Mouse (Mus musculus): ENCODE results near the gene Teddm1a.
"Not testable (repeated sequence)": the region's sequence is repeated elsewhere in the genome, so short reads cannot be mapped to it uniquely, and the experiment has no call there.

Teddm1a gene

GRCm38 (mm10) chr1:153891442-153891841 lies at the start of gene Teddm1a:
Gene Teddm1a, plus strand, starts transcription at chr1:153891742.
- DNase-seq (ENCODE audit: low spot score in 2 of 2), result no peak

DNA sequence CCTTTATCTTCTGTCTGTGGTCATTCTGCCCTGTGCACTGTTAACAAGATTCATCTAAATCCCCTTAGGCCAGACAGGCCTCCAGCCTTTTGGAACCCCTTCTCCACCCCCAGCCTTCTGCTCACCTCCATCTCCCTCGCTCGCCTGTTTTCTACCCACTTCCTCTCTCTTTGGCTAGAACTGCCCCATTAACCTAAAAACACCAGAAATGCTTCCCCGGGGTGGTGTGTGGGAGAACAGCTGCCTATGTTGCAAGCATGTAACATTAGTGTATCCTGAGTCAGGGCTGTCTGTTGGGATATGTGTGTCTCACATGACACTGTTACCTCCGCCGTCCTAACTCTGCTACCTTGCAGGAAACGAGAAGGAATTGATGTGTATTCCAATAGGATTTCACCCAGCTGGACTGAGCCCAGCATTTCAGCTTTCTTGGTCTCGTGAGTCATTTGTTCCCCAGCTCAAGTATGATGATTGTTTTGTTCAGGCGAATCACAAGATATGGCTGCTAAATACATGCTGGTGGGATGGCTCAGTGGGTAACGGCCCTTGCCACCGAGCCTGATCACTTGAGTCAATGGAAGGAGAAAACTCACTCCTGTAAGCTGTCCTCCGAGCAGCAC lies 49.3 kb upstream of the Teddm1a start:
- DNase-seq (ENCODE audit: low spot score in 2 of 2), result no peak

DNA sequence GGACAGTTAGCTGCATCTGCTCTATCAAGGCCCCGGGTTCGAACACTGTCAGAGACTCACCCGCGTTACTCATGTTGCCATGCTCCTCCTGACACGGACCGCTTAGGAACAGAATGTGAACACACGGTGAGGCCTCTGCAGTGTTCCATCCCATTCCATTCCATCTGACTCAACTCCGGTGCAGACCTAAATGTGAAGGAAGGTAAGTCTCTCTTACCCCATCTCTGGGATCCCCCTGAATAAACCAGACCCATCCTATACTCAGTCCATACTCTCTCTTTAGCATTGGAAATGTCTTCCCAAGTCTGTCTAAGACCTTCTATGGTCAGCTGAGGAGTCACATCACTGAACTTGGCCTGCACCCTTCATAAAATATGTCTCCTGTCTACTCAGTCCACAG lies 47.5 kb upstream of the Teddm1a start, which contains the start of gene Rgsl1:
Gene Rgsl1 (minus strand): TSS at position 101 of the 400 bp plus-strand sequence.
- DNase-seq (ENCODE audit: low spot score in 2 of 2), result no peak

GRCm38 (mm10) chr1:153846420-153846819 lies 45.1 kb upstream of the Teddm1a start:
- DNase-seq (ENCODE audit: low spot score in 2 of 2), result no peak

DNA sequence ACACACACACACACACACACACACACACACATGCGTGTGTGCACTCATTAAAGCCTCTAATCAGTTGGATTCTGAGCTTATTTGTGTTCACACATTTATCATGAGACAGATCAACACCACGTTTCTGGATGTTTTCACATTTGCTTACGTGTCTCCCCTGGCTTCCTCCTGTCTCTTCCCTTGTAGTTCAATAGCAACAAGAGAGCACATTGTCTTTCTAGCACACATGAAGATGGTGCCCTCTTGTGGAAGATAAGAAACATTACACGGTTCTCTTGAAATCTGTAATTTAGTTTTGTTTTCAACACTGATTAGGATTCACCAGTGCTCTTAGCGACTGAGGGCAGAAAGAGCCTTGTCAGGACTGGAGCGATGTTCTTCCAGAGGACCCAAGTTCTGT lies 44.7 kb upstream of the Teddm1a start:
- DNase-seq (ENCODE audit: low spot score in 2 of 2), result no peak

- not testable (repeated sequence) for DNase-seq (ENCODE audit: low spot score in 2 of 2)
These were observed 38.8 kb upstream of the Teddm1a start for GRCm38 (mm10) chr1:153852696-153853095.

- DNase-seq (ENCODE audit: low spot score in 2 of 2), result no peak
These were observed 35.6 kb upstream of the Teddm1a start for GRCm38 (mm10) chr1:153855946-153856345.

- no peak for DNase-seq (ENCODE audit: low spot score in 2 of 2)
These were observed 17.5 kb upstream of the Teddm1a start, which contains the start of gene Teddm1b for GRCm38 (mm10) chr1:153874045-153874444. Gene Teddm1b, plus strand, starts transcription at chr1:153874345.

GRCm38 (mm10) chr1:153880391-153880790 lies 11.2 kb upstream of the Teddm1a start:
- not testable (repeated sequence) for DNase-seq (ENCODE audit: low spot score in 2 of 2)

DNA sequence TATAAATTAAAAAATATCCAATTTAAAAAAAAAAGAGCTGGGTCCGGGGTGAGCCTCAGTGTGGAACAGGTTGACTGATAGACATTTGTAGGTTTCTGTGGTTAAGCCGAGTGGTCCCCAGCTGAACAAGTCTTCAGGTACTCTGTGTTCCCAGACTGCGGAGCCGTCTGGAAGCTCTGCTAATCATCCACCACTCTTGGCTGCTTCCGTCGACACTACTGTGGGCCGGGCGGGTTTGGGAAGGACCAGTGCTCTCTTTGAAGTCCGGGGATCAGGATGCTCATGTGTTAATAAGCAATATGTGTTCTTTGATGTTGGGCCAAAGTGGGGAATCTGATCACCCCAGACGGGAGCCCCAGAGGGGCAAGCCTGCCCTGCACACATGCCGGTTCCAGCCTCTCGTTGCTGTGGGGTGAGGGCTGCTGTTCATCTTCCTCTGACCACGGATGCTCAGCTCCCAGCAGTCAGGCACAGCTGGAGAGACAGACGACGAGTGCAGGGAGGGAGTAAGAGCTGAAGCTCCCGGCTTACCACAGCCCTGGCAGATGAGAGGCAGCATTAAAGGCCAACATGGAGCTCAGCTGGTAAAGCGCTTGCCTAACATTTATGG lies 5.4 kb upstream of the Teddm1a start:
- DNase-seq (ENCODE audit: low spot score in 2 of 2), result no peak

GRCm38 (mm10) chr1:153890121-153890520 lies 1.4 kb upstream of the Teddm1a start:
- no peak for DNase-seq (ENCODE audit: low spot score in 2 of 2)

GRCm38 (mm10) chr1:153893746-153894145 lies 2.2 kb downstream of the Teddm1a start:
- DNase-seq (ENCODE audit: low spot score in 2 of 2), result no peak

DNA sequence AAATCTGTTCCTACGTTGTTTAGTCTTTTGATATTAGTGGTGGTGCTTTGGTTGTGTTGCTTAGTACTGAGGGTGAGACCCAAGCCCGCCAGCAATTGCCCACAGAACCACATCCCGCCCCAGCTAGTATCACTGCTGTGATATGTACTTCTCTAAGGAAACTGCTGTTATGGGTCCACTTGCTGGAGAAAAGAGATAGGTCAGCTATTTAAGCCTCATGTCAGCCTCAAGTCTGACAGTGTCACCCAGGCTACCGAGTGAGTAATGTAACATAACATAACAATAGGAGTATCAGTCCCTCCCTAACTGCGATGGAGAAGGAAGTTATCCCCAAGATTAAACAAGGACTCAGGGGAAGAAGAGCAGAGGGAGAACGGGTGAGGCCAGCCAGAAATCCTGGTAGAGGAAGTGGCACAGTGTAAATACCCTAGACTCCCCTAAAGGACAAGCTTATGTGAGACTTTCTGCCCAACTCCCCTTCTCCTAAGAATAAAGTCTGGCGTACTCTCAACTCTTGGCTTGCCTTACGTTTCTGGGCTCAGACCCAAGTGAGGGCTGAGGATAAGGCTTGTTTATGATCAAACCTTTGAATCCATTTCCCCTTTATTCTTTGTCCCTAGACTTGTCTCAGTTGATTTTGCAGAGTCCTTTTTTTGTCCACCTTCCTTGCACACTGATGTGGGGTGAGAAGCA lies 2.8 kb downstream of the Teddm1a start:
- DNase-seq (ENCODE audit: low spot score in 2 of 2), result no peak

DNA sequence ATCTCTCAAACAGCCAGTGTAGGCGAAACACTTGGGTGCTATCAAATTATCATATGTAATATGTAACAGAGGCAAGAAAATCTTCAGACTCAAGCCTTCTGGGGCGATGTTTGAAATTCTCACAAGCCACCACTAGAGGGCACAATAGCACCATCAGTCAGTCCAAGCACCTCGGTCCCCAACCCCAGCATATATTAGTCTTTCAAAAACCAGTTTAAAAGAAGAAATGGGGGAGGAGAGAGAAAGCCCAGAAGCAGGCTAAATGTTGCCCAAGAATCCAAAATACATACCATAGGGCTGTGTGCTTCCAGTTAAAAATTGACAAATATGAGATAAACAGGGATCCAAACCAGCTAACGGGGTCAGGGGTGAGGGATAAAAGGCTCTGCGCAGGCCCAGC lies 3.4 kb downstream of the Teddm1a start:
- DNase-seq (ENCODE audit: low spot score in 2 of 2), result peak; percentile 56 to 76

GRCm38 (mm10) chr1:153897196-153897595 lies 5.7 kb downstream of the Teddm1a start:
- no peak for DNase-seq (ENCODE audit: low spot score in 2 of 2)

GRCm38 (mm10) chr1:153898989-153899730 lies 7.6 kb downstream of the Teddm1a start:
- no peak for DNase-seq (ENCODE audit: low spot score in 2 of 2)

- peak; percentile 92 to 95 for DNase-seq (ENCODE audit: low spot score in 2 of 2)
These were observed 8.3 kb downstream of the Teddm1a start, which contains the start of the genes Glul and Teddm2 for GRCm38 (mm10) chr1:153899731-153900380. Gene Glul, plus strand, starts transcription at chr1:153899944. Gene Teddm2, minus strand, starts transcription at chr1:153900228.

DNA sequence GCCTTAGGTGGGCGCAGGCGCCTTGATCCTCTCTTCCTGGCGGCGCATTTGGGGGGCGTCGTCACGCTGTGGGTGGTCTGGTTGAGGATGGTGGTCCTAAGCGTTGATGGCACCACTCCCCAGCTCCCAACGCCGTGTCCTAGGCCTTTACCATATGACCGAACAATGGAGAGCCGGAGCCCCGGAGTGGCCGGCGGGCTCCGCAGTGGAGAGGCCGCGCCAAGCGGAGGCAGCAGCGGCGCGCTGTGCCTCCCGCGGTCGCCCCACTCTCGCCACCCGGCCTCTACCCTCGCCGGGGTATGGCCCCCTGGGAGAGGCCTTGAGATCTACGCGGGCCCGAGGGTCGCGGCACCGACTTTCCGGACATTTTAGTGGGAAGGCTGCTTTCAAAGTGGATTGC lies 8.8 kb downstream of the Teddm1a start:
- peak; percentile 61 for DNase-seq (ENCODE audit: low spot score in 2 of 2)

DNA sequence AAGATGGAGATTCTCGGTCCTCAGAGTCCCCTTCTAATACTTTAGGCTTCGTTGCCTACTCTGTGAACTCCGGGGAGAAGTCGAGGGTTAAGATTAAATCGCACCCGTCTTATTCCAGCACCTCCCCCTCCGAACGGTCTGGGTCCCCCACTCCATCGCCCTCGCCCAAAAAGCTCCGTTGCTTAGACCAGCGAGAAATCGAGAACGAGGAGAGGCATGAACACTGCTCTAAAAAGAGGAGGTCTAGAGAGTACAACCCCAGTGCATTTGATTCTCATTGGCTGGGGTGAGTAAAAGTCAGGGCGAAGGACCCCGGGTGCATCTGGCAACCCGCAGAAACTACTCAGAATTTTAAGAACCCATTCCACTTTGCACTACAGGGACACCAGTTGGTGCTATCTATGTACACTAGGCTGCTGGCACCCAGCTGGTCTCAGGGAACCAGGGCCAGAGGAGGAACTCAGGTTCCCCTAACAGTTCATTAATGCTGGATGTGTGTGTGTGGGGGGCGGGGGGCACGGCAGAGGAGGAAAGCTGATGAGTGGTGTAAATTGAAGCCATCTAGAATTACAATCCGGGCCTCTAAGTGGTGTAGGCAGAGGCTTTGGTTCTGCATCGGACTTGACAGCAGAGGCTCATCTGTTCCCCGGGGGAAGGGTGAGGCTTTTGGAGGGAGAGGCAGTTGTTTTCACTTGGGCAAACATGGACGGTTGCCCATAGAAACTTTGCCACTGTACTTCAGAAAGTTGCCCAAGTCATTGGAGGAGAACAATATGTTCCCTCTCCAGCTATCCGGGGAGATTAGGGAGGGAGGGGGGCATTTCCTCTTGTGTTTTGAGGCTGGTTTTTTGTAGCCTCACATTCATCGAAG lies 9.6 kb downstream of the Teddm1a start:
- peak; percentile 48 to 58 for DNase-seq (ENCODE audit: low spot score in 2 of 2)

- no peak for DNase-seq (ENCODE audit: low spot score in 2 of 2)
These were observed 11.5 kb downstream of the Teddm1a start for GRCm38 (mm10) chr1:153903006-153903405.
